Comparison of ENCODE assay signal across 10 mouse cellular contexts in genomic region chr2:166489041-166489872, GRCm38 (mm10).
A peak's percentile ranks its signal among the peaks of the same experiment; 100 is the strongest.
DNase-seq lines count a peak whose midpoint lies in the region; ATAC-seq and TF ChIP-seq lines count a peak whose summit lies in the region.
"Had no signal": no experiment of that assay in that cellular context is flagged by ENCODE, and none has a peak within 500 bp of the region (broad histone marks: within the 10 kb centered on the region; RNA-seq: fewer than 3 reads in every experiment).

No protein-coding gene starts in this region.

- DNase-seq in thymus, postnatal 4 days = peak; percentile 28
- no peak for DNase-seq in thymus, postnatal 10 days (ENCODE audit: low spot score in 2 of 2)
- DNase-seq in limb, embryonic 14.5 days (ENCODE audit: low spot score) = no peak
- DNase-seq in right cerebral cortex, adult 2 months (ENCODE audit: low spot score in 2 of 2) = no peak
- no peak for DNase-seq in spleen, adult 18-20 months
- DNase-seq: heart, postnatal 4 days; lung, embryonic 14.5 days had no signal

- peaks cover 49% of the 10 kb centered on the region for H3K4me1 ChIP-seq in forebrain, embryonic 12.5 days
- H3K4me1 ChIP-seq in limb, embryonic 14.5 days (ENCODE audit: control insufficient read depth, insufficient read depth, low read length) = peaks cover 27% of the 10 kb centered on the region
- peaks cover 19% of the 10 kb centered on the region for H3K4me1 ChIP-seq in intestine, embryonic 15.5 days (replicated peaks)

- no peak overlapping the region; the same call in 1 of the 2 replicates for H3K4me2 ChIP-seq in forebrain, embryonic 12.5 days
- no peak overlapping the region for H3K4me2 ChIP-seq in limb, embryonic 14.5 days (replicated peaks; ENCODE audit: low read depth, low read length, severe bottlenecking)
- no peak overlapping the region for H3K4me2 ChIP-seq in intestine, embryonic 15.5 days (replicated peaks)
- H3K4me2 ChIP-seq: embryonic facial prominence, embryonic 15.5 days; lung, embryonic 14.5 days had no signal

- H3K27ac ChIP-seq in forebrain, embryonic 12.5 days = peak overlapping the region; percentile 79
- no peak overlapping the region; the same call in 1 of the 2 replicates for H3K27ac ChIP-seq in limb, embryonic 14.5 days (replicated peaks; ENCODE audit: low read depth, low read length)
- no peak overlapping the region for H3K27ac ChIP-seq in intestine, embryonic 15.5 days
- H3K27ac ChIP-seq: embryonic facial prominence, embryonic 15.5 days had no signal

- no peak for TF ChIP-seq POLR2A in limb, embryonic 14.5 days (IDR thresholded peaks at IDR 0.05; ENCODE audit: borderline replicate concordance, extremely low read depth, insufficient read depth, insufficient read length)

- H3K4me3 ChIP-seq in forebrain, embryonic 12.5 days (replicated peaks) = no peak overlapping the region
- no peak overlapping the region for H3K4me3 ChIP-seq in limb, embryonic 14.5 days (replicated peaks; ENCODE audit: low read length)
- H3K4me3 ChIP-seq in intestine, embryonic 15.5 days (replicated peaks) = no peak overlapping the region
- H3K4me3 ChIP-seq: embryonic facial prominence, embryonic 15.5 days had no signal

- H3K27me3 ChIP-seq in forebrain, embryonic 12.5 days = no peaks in the 10 kb centered on the region
- no peaks in the 10 kb centered on the region for H3K27me3 ChIP-seq in limb, embryonic 14.5 days (ENCODE audit: control insufficient read depth, insufficient read depth, low read length)
- H3K27me3 ChIP-seq in intestine, embryonic 15.5 days (replicated peaks) = no peaks in the 10 kb centered on the region
- H3K27me3 ChIP-seq: embryonic facial prominence, embryonic 15.5 days had no signal

- ATAC-seq in forebrain, embryonic 12.5 days (ENCODE audit: low FRiP score) = peak; percentile 46
- 0 out of 2 replicates have a peak, but pooled peaks have one; percentile 7 for ATAC-seq in limb, embryonic 14.5 days (ENCODE audit: low FRiP score, low read depth)
- ATAC-seq in intestine, embryonic 15.5 days = no peak

- no peaks in the 10 kb centered on the region for H3K9me3 ChIP-seq in forebrain, embryonic 12.5 days
- no peaks in the 10 kb centered on the region for H3K9me3 ChIP-seq in limb, embryonic 14.5 days (ENCODE audit: control insufficient read depth, low read length)
- H3K9me3 ChIP-seq in intestine, embryonic 15.5 days = no peaks in the 10 kb centered on the region
- H3K9me3 ChIP-seq: embryonic facial prominence, embryonic 15.5 days had no signal

- 10% methylated on average over 15 of the region's 15 CpGs for WGBS in forebrain, embryonic 12.5 days
- WGBS in limb, embryonic 14.5 days = 35% methylated on average over 15 of the region's 15 CpGs
- WGBS in intestine, embryonic 15.5 days = 67% methylated on average over 15 of the region's 15 CpGs

- H3K9ac ChIP-seq in forebrain, embryonic 12.5 days = no peak overlapping the region
- no peak overlapping the region for H3K9ac ChIP-seq in limb, embryonic 14.5 days (ENCODE audit: low read depth, low read length, severe bottlenecking)
- H3K9ac ChIP-seq in intestine, embryonic 15.5 days = no peak overlapping the region
- H3K9ac ChIP-seq: embryonic facial prominence, embryonic 15.5 days; lung, embryonic 14.5 days had no signal

- no peaks in the 10 kb centered on the region for H3K36me3 ChIP-seq in forebrain, embryonic 12.5 days (replicated peaks)
- no peaks in the 10 kb centered on the region for H3K36me3 ChIP-seq in limb, embryonic 14.5 days (ENCODE audit: control insufficient read depth, insufficient read depth, low read length)
- H3K36me3 ChIP-seq in intestine, embryonic 15.5 days = no peaks in the 10 kb centered on the region
- H3K36me3 ChIP-seq: embryonic facial prominence, embryonic 15.5 days had no signal
